ENCODE assay signal across 18 mouse cellular contexts in the genomic region with DNA sequence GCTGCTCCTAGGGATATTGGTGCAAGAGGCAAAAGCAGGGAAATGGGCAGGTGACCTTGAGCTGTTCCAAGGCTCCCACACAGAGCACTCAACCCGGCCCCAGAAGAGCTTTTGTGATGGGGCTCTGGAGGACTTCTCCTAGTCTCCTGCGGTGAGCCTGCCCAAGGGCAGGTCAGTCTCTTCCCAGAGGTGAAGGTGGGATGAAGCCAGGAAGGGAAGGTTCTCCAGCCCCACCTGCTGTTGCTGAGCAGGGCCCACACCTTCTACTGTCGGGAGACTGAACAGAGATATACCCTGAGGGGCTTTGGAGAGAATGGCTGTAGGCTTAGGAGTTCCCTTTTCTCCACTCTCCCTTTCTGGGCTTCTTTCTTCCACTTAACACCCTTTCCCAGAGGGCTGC.
"Had no signal": no experiment of that assay in that cellular context is flagged by ENCODE, and none has a peak within 500 bp of the region (broad histone marks: within the 10 kb centered on the region; RNA-seq: fewer than 3 reads in every experiment).

No protein-coding gene starts in this region.

- DNase-seq: kidney, postnatal 25 days; layer of hippocampus, adult 9-11 months; liver; liver, embryonic 13.5 days; lung, embryonic 14.5 days; right cerebral cortex, adult 18-20 months; right cerebral cortex, postnatal 14 days; spleen, adult 18-20 months; thymus, adult 18-20 months; thymus, postnatal 4 days had no signal

- H3K4me3 ChIP-seq: layer of hippocampus, adult 2 months; limb, embryonic 10.5 days; limb, embryonic 13.5 days; liver, embryonic 13.5 days; midbrain, embryonic 12.5 days; midbrain, embryonic 15.5 days; neural tube, embryonic 12.5 days; neural tube, embryonic 15.5 days; stomach, embryonic 15.5 days had no signal

- H3K27me3 ChIP-seq: midbrain, embryonic 15.5 days; neural tube, embryonic 12.5 days; neural tube, embryonic 15.5 days had no signal

- H3K4me1 ChIP-seq: limb, embryonic 10.5 days; limb, embryonic 13.5 days; liver, embryonic 13.5 days; midbrain, embryonic 12.5 days; midbrain, embryonic 15.5 days; neural tube, embryonic 12.5 days; neural tube, embryonic 15.5 days; stomach, embryonic 15.5 days had no signal

- H3K9me3 ChIP-seq: limb, embryonic 10.5 days; limb, embryonic 13.5 days; liver, embryonic 13.5 days; midbrain, embryonic 12.5 days; midbrain, embryonic 15.5 days; neural tube, embryonic 12.5 days; neural tube, embryonic 15.5 days; stomach, embryonic 15.5 days had no signal

- H3K36me3 ChIP-seq: limb, embryonic 10.5 days; limb, embryonic 13.5 days; liver, embryonic 13.5 days; midbrain, embryonic 12.5 days; midbrain, embryonic 15.5 days; neural tube, embryonic 12.5 days; neural tube, embryonic 15.5 days; stomach, embryonic 15.5 days had no signal
